Mouse (Mus musculus) midbrain, embryonic 13.5 days (tissue): Measurements from ENCODE around the gene Bmi1. TPM values are rescaled to one million over a fixed set of nuclear protein-coding genes. Genes with fewer than 3 reads are reported as not detected.

Experiments
- ATAC-seq: fragments of 200-750 bp; cut with Nextera tagmentation; 2 replicates; pipeline ENCODE4 v1.8.0; 2017; ENCODE audit warnings: mild to moderate bottlenecking, moderate TSS enrichment, moderate library complexity
- H3K27ac ChIP-seq: fragments of 300-500 bp; sonication (generic); 2 replicates; pipeline ENCODE4 v1.5.1; 2015; ENCODE audit warnings: inconsistent platforms, mild to moderate bottlenecking, moderate library complexity
- H3K27me3 ChIP-seq: fragments of 300-500 bp; sonication (generic); 2 replicates; pipeline ENCODE4 v1.6.1; 2015; ENCODE audit warnings: mild to moderate bottlenecking, inconsistent platforms
- H3K36me3 ChIP-seq: fragments of 300-500 bp; sonication (generic); 2 replicates; pipeline ENCODE4 v1.6.1; 2015; ENCODE audit warnings: mild to moderate bottlenecking, inconsistent platforms
- H3K4me1 ChIP-seq: fragments of 300-500 bp; sonication (generic); replicated peaks from 2 replicates; pipeline ENCODE4 v1.6.1; 2015; ENCODE audit warnings: inconsistent platforms
- H3K4me2 ChIP-seq: fragments of 300-500 bp; sonication (generic); replicated peaks from 2 replicates; pipeline ENCODE4 v1.6.1; 2015; ENCODE audit warnings: moderate library complexity, mild to moderate bottlenecking, inconsistent platforms
- H3K4me3 ChIP-seq: fragments of 300-500 bp; sonication (generic); replicated peaks from 2 replicates; pipeline ENCODE4 v1.5.1; 2015; ENCODE audit warnings: mild to moderate bottlenecking, inconsistent platforms
- H3K9ac ChIP-seq: fragments of 300-500 bp; sonication (generic); replicated peaks from 2 replicates; pipeline ENCODE4 v1.6.1; 2015; ENCODE audit warnings: mild to moderate bottlenecking, inconsistent platforms
- H3K9me3 ChIP-seq: fragments of 300-500 bp; sonication (generic); 2 replicates; pipeline ENCODE4 v1.6.1; 2016; ENCODE audit warnings: mild to moderate bottlenecking, inconsistent platforms
- WGBS: fragments of 180-500 bp; shearing (Covaris S2); methylation state at CpG from one replicate; pipeline ENCODE4 v1.1.7; 2015; 5-methylcytosine and 5-hydroxymethylcytosine counted together
- polyA plus RNA-seq: library from polyadenylated mRNA; unstranded; fragments of >200 nt; fragmentation: Nextera tagmentation; extraction: Ambion mirVana; gene quantifications from 2 replicates; pipeline ENCODE4 v1.2.1, GENCODE M21; 2015

The Bmi1 gene
- polyA plus RNA-seq, 1 experiment from 2014 or later, result 33.9 TPM

DNA sequence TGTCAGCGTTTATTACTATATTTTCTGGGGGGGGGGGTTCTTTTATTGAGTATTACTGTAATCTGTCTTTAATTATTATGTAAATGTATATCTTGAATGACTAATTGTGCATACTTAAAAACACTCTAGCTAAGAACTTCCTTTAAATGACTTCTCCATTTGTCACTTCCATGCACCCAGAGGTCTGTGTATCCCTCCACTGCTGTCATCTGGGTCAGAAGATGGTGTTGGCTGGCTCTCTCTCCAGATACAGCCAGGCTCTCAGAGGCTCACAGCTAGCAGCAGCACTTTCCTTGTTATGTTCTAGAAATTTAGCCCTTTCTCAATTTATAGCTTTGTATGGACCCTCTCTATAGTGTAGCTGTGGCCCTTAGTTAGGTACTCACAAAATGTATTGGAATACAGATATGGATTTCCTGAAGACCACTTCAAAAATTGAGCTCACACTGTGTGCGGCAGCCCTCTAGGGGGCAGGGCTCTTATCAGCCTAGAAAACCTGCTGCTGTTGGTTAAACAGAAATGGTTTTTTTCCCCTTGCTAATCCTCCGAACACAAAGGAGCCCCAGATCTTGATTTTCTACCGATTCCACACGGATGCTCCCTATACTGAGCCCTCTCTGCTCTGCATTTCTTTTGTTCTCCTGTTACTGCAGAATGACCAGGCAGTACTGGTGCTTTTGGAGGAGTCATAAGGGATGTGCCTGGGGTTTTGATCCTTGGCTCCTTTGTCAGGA lies 57.7 kb downstream of the Bmi1 start:
- Histone ChIP-seq H3K9me3 (no peaks in the 10 kb centered on the region), H3K27me3 (no peaks in the 10 kb centered on the region), H3K36me3 (no peaks in the 10 kb centered on the region), H3K4me2 (no peak overlapping the region), H3K4me1 (peaks cover 20% of the 10 kb centered on the region), H3K4me3 (no peak overlapping the region), H3K27ac (no peak overlapping the region), H3K9ac (no peak overlapping the region)
- peak; percentile 54 for ATAC-seq
- 24% methylated on average over 5 of the region's 5 CpGs for WGBS

Other genes with a start within 250 kb of the Bmi1 start
- 189 and 191 TPM in 2 replicates for gene Commd3, start 4.6 kb upstream of the Bmi1 start, polyA plus RNA-seq
- gene Spag6, start 17.0 kb downstream of the Bmi1 start, polyA plus RNA-seq, result 0.24 and 0.28 TPM in 2 replicates